Mouse (Mus musculus): ENCODE measurements around the gene Tubg1. TPM values are rescaled to one million over a fixed set of nuclear protein-coding genes. Genes with fewer than 3 reads are reported as not detected.

The Tubg1 gene
- total and polyA plus RNA-seq, 3 experiments: 17.2 to 23.6 (median 22.7) TPM

- Histone ChIP-seq H3K4me3 (peak overlapping the region; percentile 72), H3K4me1 (ENCODE audit: control insufficient read depth, insufficient read depth, low read length) (peaks cover 13% of the 10 kb centered on the region), H3K27me3 (ENCODE audit: control insufficient read depth, insufficient read depth, low read length) (no peaks in the 10 kb centered on the region), H3K9ac (ENCODE audit: low read depth, low read length) (peak overlapping the region; percentile 72), H3K27ac (peak overlapping the region; percentile 91), H3K36me3 (ENCODE audit: control insufficient read depth, insufficient read depth, low read length) (no peaks in the 10 kb centered on the region), H3K79me2 (replicated peaks; ENCODE audit: control insufficient read depth, insufficient read depth, low read length) (no peaks in the 10 kb centered on the region)
- DNase-seq: no peak
- WGBS: 6% methylated on average over 8 of the region's 8 CpGs
- intact Hi-C loops (cut with DNase I): loop anchor here (2.0 to 5.0 kb wide), 2 partner anchors 31 to 355 kb away; partner anchors contain the start of genes Retreg3, Rpl27 and Tubg1
- TF ChIP-seq CTCF (IDR thresholded peaks at IDR 0.05) (no peak), POLR2A (IDR thresholded peaks at IDR 0.05; ENCODE audit: insufficient read depth, low read depth, low read length) (no peak), EP300 (IDR thresholded peaks at IDR 0.05; ENCODE audit: insufficient read depth, low read depth, low read length) (no peak)
Observed at GRCm38 (mm10) chr11:101087682-101088055, 32.1 kb upstream of the Tubg1 start.

- no peaks in the 10 kb centered on the region for H3K36me3 ChIP-seq (ENCODE audit: control insufficient read depth, insufficient read depth, low read length)
- DNase-seq: no peak
- no peak overlapping the region for H3K4me3 ChIP-seq
- H3K79me2 ChIP-seq (replicated peaks; ENCODE audit: control insufficient read depth, insufficient read depth, low read length): no peaks in the 10 kb centered on the region
- TF ChIP-seq EP300 (IDR thresholded peaks at IDR 0.05; ENCODE audit: insufficient read depth, low read depth, low read length) (no peak), POLR2A (IDR thresholded peaks at IDR 0.05; ENCODE audit: insufficient read depth, low read depth, low read length) (no peak), CTCF (IDR thresholded peaks at IDR 0.05) (no peak)
- intact Hi-C loops (cut with DNase I): loop anchor here (5.0 kb wide), 1 partner anchor 352 kb away; the partner anchor contains the start of gene Rpl27
- no peak overlapping the region for H3K27ac ChIP-seq
- H3K27me3 ChIP-seq (ENCODE audit: control insufficient read depth, insufficient read depth, low read length): no peaks in the 10 kb centered on the region
- H3K4me1 ChIP-seq (ENCODE audit: control insufficient read depth, insufficient read depth, low read length): peaks cover 7% of the 10 kb centered on the region
- WGBS: 82% methylated on average over 1 of the region's 1 CpGs
- no peak overlapping the region for H3K9ac ChIP-seq (ENCODE audit: low read depth, low read length)
Observed at GRCm38 (mm10) chr11:101089931-101090330, 29.8 kb upstream of the Tubg1 start.

- Histone ChIP-seq H3K27me3 (ENCODE audit: control insufficient read depth, insufficient read depth, low read length) (no peaks in the 10 kb centered on the region), H3K27ac (peak overlapping the region; percentile 93; the same call in 1 of the 2 replicates), H3K4me3 (peak overlapping the region; percentile 66), H3K36me3 (ENCODE audit: control insufficient read depth, insufficient read depth, low read length) (no peaks in the 10 kb centered on the region), H3K79me2 (replicated peaks; ENCODE audit: control insufficient read depth, insufficient read depth, low read length) (no peaks in the 10 kb centered on the region), H3K4me1 (ENCODE audit: control insufficient read depth, insufficient read depth, low read length) (no peaks in the 10 kb centered on the region; the same call in 1 of the 2 replicates), H3K9ac (ENCODE audit: low read depth, low read length) (peak overlapping the region; percentile 53; the same call in 1 of the 2 replicates)
- 2% methylated on average over 18 of the region's 18 CpGs for WGBS
- no peak for DNase-seq
- TF ChIP-seq EP300 (IDR thresholded peaks at IDR 0.05; ENCODE audit: insufficient read depth, low read depth, low read length): no peak
- TF ChIP-seq CTCF (IDR thresholded peaks at IDR 0.05): no peak
- TF ChIP-seq POLR2A (IDR thresholded peaks at IDR 0.05; ENCODE audit: insufficient read depth, low read depth, low read length): no peak
- intact Hi-C loops (cut with DNase I): no loop called here
Observed at GRCm38 (mm10) chr11:101094930-101095313, 24.8 kb upstream of the Tubg1 start.

- under 1% methylated on average over 43 of the region's 43 CpGs for WGBS
- Histone ChIP-seq H3K27ac (peak within 1 kb of the TSS; percentile 93), H3K27me3 (ENCODE audit: control insufficient read depth, insufficient read depth, low read length) (no peaks in the 10 kb centered on the region), H3K4me3 (peak within 1 kb of the TSS; percentile 66), H3K4me1 (ENCODE audit: control insufficient read depth, insufficient read depth, low read length) (no peaks in the 10 kb centered on the region; the same call in 1 of the 2 replicates), H3K79me2 (replicated peaks; ENCODE audit: control insufficient read depth, insufficient read depth, low read length) (no peaks in the 10 kb centered on the region), H3K36me3 (ENCODE audit: control insufficient read depth, insufficient read depth, low read length) (peaks cover 2% of the 10 kb centered on the region; the same call in 1 of the 2 replicates), H3K9ac (ENCODE audit: low read depth, low read length) (peak within 1 kb of the TSS; percentile 91)
- TF ChIP-seq CTCF (IDR thresholded peaks at IDR 0.05) (peak; percentile 94; the same call in 1 of the 2 replicates), EP300 (IDR thresholded peaks at IDR 0.05; ENCODE audit: insufficient read depth, low read depth, low read length) (0 out of 2 replicates have a peak, but pooled peaks have one; percentile 54), POLR2A (IDR thresholded peaks at IDR 0.05; ENCODE audit: insufficient read depth, low read depth, low read length) (peak; percentile 83)
- DNase-seq: peak; percentile 96 to 97
- intact Hi-C loops (cut with DNase I): loop anchor here (1.0 to 2.0 kb wide), 2 partner anchors 25 to 78 kb away; no protein-coding TSS in a partner anchor
Observed at GRCm38 (mm10) chr11:101095314-101096024, 24.3 kb upstream of the Tubg1 start, which contains the start of gene Psmc3ip. Psmc3ip (minus strand) TSS chr11:101095436.

GRCm38 (mm10) chr11:101098231-101098630, 21.5 kb upstream of the Tubg1 start:
- Histone ChIP-seq H3K4me1 (ENCODE audit: control insufficient read depth, insufficient read depth, low read length) (no peaks in the 10 kb centered on the region; the same call in 1 of the 2 replicates), H3K27me3 (ENCODE audit: control insufficient read depth, insufficient read depth, low read length) (no peaks in the 10 kb centered on the region), H3K9ac (ENCODE audit: low read depth, low read length) (no peak overlapping the region), H3K79me2 (replicated peaks; ENCODE audit: control insufficient read depth, insufficient read depth, low read length) (no peaks in the 10 kb centered on the region), H3K27ac (no peak overlapping the region), H3K4me3 (no peak overlapping the region), H3K36me3 (ENCODE audit: control insufficient read depth, insufficient read depth, low read length) (peaks cover 2% of the 10 kb centered on the region; the same call in 1 of the 2 replicates)
- intact Hi-C loops (cut with DNase I): no loop called here
- 90% methylated on average over 8 of the region's 8 CpGs for WGBS
- peak in 1 of 2 experiments; percentile 14 for DNase-seq
- TF ChIP-seq EP300 (IDR thresholded peaks at IDR 0.05; ENCODE audit: insufficient read depth, low read depth, low read length): no peak
- TF ChIP-seq CTCF (IDR thresholded peaks at IDR 0.05): no peak

- no peaks in the 10 kb centered on the region for H3K4me1 ChIP-seq (ENCODE audit: control insufficient read depth, insufficient read depth, low read length)
- no peak overlapping the region for H3K4me3 ChIP-seq
- no peaks in the 10 kb centered on the region for H3K27me3 ChIP-seq (ENCODE audit: control insufficient read depth, insufficient read depth, low read length)
- DNase-seq: no peak
- intact Hi-C loops (cut with DNase I): no loop called here
- no peak overlapping the region for H3K27ac ChIP-seq
- TF ChIP-seq EP300 (IDR thresholded peaks at IDR 0.05; ENCODE audit: insufficient read depth, low read depth, low read length) (no peak), CTCF (IDR thresholded peaks at IDR 0.05) (no peak), POLR2A (IDR thresholded peaks at IDR 0.05; ENCODE audit: insufficient read depth, low read depth, low read length) (no peak)
- H3K9ac ChIP-seq (ENCODE audit: low read depth, low read length): no peak overlapping the region
- WGBS: 80% methylated on average over 5 of the region's 5 CpGs
- H3K79me2 ChIP-seq (replicated peaks; ENCODE audit: control insufficient read depth, insufficient read depth, low read length): no peaks in the 10 kb centered on the region; the same call in 1 of the 2 replicates
- H3K36me3 ChIP-seq (ENCODE audit: control insufficient read depth, insufficient read depth, low read length): peaks cover 2% of the 10 kb centered on the region
Observed at GRCm38 (mm10) chr11:101103011-101103410, 16.7 kb upstream of the Tubg1 start.

Data from heart, adult 2 months (tissue).